In the genomic region with DNA sequence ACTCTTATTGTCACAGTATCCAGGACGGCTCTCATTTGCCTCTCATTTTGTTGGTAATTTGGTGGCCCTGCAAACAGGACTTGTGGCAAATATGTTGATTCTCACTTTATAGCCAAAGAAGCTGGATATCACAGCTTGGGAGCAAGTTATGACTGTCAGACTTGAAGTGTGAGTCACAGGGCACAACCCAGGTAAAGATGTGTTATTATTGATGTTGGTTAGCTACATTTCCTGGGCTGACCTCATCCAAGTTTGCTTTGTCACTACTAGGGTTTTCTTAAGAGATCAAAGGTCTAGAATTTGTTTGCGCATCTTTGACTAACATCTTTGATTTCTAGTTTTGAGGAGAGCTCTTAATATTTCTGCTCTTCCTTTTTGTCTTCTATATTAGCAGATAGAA, we compare ENCODE assay signal across 33 mouse cellular contexts.
DNase-seq lines count a peak whose midpoint lies in the region; ATAC-seq and TF ChIP-seq lines count a peak whose summit lies in the region.
"Had no signal": no experiment of that assay in that cellular context is flagged by ENCODE, and none has a peak within 500 bp of the region (broad histone marks: within the 10 kb centered on the region; RNA-seq: fewer than 3 reads in every experiment).

No protein-coding gene starts in this region.

- no peak for TF ChIP-seq CTCF in liver, adult 2 months (IDR thresholded peaks at IDR 0.05; ENCODE audit: low read depth, low read length)

- no peaks in the 10 kb centered on the region for H3K27me3 ChIP-seq in liver, adult 2 months (ENCODE audit: control insufficient read depth, insufficient read depth, low read length)
- no peaks in the 10 kb centered on the region for H3K27me3 ChIP-seq in liver, embryonic 11.5 days (replicated peaks; ENCODE audit: control insufficient read depth, insufficient read depth, low read length)
- H3K27me3 ChIP-seq: embryonic facial prominence, embryonic 13.5 days; forebrain, embryonic 13.5 days; heart, embryonic 12.5 days; heart, embryonic 15.5 days; hindbrain, embryonic 12.5 days had no signal

- no peak for TF ChIP-seq POLR2A in liver, adult 2 months (IDR thresholded peaks at IDR 0.05; ENCODE audit: extremely low read depth, insufficient read depth, low read length)

- no peaks in the 10 kb centered on the region for H3K79me2 ChIP-seq in liver, adult 2 months (ENCODE audit: control insufficient read depth, insufficient read depth, low read length)

- H3K27ac ChIP-seq in liver, adult 2 months (replicated peaks; ENCODE audit: insufficient read depth, low read depth, low read length) = no peak overlapping the region
- no peak overlapping the region for H3K27ac ChIP-seq in liver, embryonic 11.5 days (ENCODE audit: low read depth, low read length)
- H3K27ac ChIP-seq: embryonic facial prominence, embryonic 10.5 days; embryonic facial prominence, embryonic 13.5 days; forebrain, embryonic 10.5 days; forebrain, embryonic 13.5 days; gastrocnemius, adult 2 months; heart, embryonic 15.5 days; hindbrain, embryonic 12.5 days had no signal

- intact Hi-C loops in heart, postnatal 14 days (cut with DNase I) = no loop called here

- 90% methylated on average over 2 of the region's 2 CpGs for WGBS in liver, adult 2 months
- 89% methylated on average over 2 of the region's 2 CpGs for WGBS in liver, embryonic 11.5 days

- no peak overlapping the region for H3K9ac ChIP-seq in liver, adult 2 months (ENCODE audit: low read depth, low read length)
- no peak overlapping the region for H3K9ac ChIP-seq in liver, embryonic 11.5 days (ENCODE audit: low read depth, low read length)
- H3K9ac ChIP-seq: embryonic facial prominence, embryonic 13.5 days; forebrain, embryonic 13.5 days; heart, embryonic 12.5 days; heart, embryonic 15.5 days; hindbrain, embryonic 12.5 days had no signal

- H3K4me2 ChIP-seq in liver, embryonic 11.5 days = no peak overlapping the region
- H3K4me2 ChIP-seq: embryonic facial prominence, embryonic 13.5 days; forebrain, embryonic 13.5 days; heart, embryonic 12.5 days; heart, embryonic 15.5 days; hindbrain, embryonic 12.5 days had no signal

- no peaks in the 10 kb centered on the region for H3K9me3 ChIP-seq in liver, embryonic 11.5 days (ENCODE audit: control insufficient read depth, low read length)
- H3K9me3 ChIP-seq: embryonic facial prominence, embryonic 10.5 days; embryonic facial prominence, embryonic 13.5 days; forebrain, embryonic 10.5 days; forebrain, embryonic 13.5 days; heart, embryonic 12.5 days; heart, embryonic 15.5 days; hindbrain, embryonic 12.5 days had no signal

- ATAC-seq in liver, embryonic 11.5 days (replicated peaks; ENCODE audit: low FRiP score) = no peak
- ATAC-seq in erythroid progenitor cell, adult 5-6 weeks (replicated peaks; ENCODE audit: low FRiP score, poor library complexity, severe bottlenecking) = no peak
- ATAC-seq: forebrain, embryonic 13.5 days; forebrain, embryonic 16.5 days; hindbrain, embryonic 16.5 days; intestine, postnatal 0 days had no signal

- no peaks in the 10 kb centered on the region for H3K4me1 ChIP-seq in liver, adult 2 months (ENCODE audit: control insufficient read depth, insufficient read depth, low read length)
- H3K4me1 ChIP-seq in liver, embryonic 11.5 days (replicated peaks; ENCODE audit: control insufficient read depth, insufficient read depth, low read length) = no peaks in the 10 kb centered on the region
- H3K4me1 ChIP-seq: forebrain, embryonic 13.5 days; heart, embryonic 12.5 days; heart, embryonic 15.5 days; hindbrain, embryonic 12.5 days had no signal

- H3K36me3 ChIP-seq in liver, adult 2 months (ENCODE audit: control insufficient read depth, insufficient read depth, low read length) = no peaks in the 10 kb centered on the region
- H3K36me3 ChIP-seq in liver, embryonic 11.5 days (ENCODE audit: control insufficient read depth, insufficient read depth, low read length) = no peaks in the 10 kb centered on the region
- H3K36me3 ChIP-seq: embryonic facial prominence, embryonic 10.5 days; embryonic facial prominence, embryonic 13.5 days; forebrain, embryonic 10.5 days; heart, embryonic 12.5 days; heart, embryonic 15.5 days; hindbrain, embryonic 12.5 days had no signal

- peak; percentile 26 for DNase-seq in liver, adult 2 months (ENCODE audit: extremely low read depth, low read depth, low spot score)
- DNase-seq in liver, embryonic 11.5 days (ENCODE audit: low spot score) = no peak
- peak; percentile 8 to 19 for DNase-seq in CD8-positive naive resting alpha-beta T cell, adult 2 months (ENCODE audit: low read depth in 2 of 2, low spot score in 2 of 2)
- DNase-seq in induced T-regulatory cell, adult 2 months (ENCODE audit: low read depth) = peak; percentile 65
- no peak for DNase-seq in heart, postnatal 14 days
- no peak for DNase-seq in thymus, adult 18-20 months
- no peak for DNase-seq in adrenal gland, adult (ENCODE audit: inconsistent age in 2 of 2, low spot score in 1 of 2)
- DNase-seq: adrenal gland, adult 2 months; adrenal gland, postnatal 14 days; B cell, adult 2 months; cerebellum, adult 11 months; cerebellum, adult 2 months; cerebellum, adult 9-11 months; cerebellum, postnatal 36 days; embryo, embryonic 11 days; gastrocnemius, adult 2 months; gastrocnemius, postnatal 14 days; heart, adult 18-20 months; heart, postnatal 10 days; heart, postnatal 4 days; kidney, adult 2 months had no signal

- H3K4me3 ChIP-seq in liver, adult 2 months (ENCODE audit: insufficient read depth, low read depth, low read length) = no peak overlapping the region
- H3K4me3 ChIP-seq in liver, embryonic 11.5 days (ENCODE audit: low read depth, low read length) = no peak overlapping the region
- H3K4me3 ChIP-seq: embryonic facial prominence, embryonic 10.5 days; embryonic facial prominence, embryonic 13.5 days; erythroblast, embryonic 14.5 days; forebrain, embryonic 10.5 days; forebrain, embryonic 13.5 days; gastrocnemius, adult 2 months; heart, embryonic 12.5 days; heart, embryonic 15.5 days; hindbrain, embryonic 12.5 days had no signal

Comparison
In these comparisons a context has a peak if more than half of its experiments do, and no peak if none do; other contexts are left out.
1. DNase-seq: peak in liver, adult 2 months (single experiment), CD8-positive naive resting alpha-beta T cell, adult 2 months (2 of 2) and induced T-regulatory cell, adult 2 months (single experiment); none in liver, embryonic 11.5 days (single experiment), heart, postnatal 14 days (0 of 2), thymus, adult 18-20 months (0 of 2) and adrenal gland, adult (0 of 2).